Mouse (Mus musculus) thymus, postnatal 10 days (tissue): ENCODE measurements around the gene Ctnnbip1.

Experiments
- DNase-seq, 2 experiments: peaks; one replicate each; pipeline ENCODE4 v3.0.0; 2021; ENCODE audit warnings: low spot score in 2 of 2

Ctnnbip1 gene

GRCm38 (mm10) chr4:149517868-149518340 is at the start of gene Ctnnbip1:
Gene Ctnnbip1 (plus strand): TSS chr4:149518236.
- peak; percentile 93 for DNase-seq

GRCm38 (mm10) chr4:149469557-149469956 is 48.5 kb upstream of the Ctnnbip1 start:
- DNase-seq = peak; percentile 82 to 83

- DNase-seq = no peak
These were observed 42.9 kb upstream of the Ctnnbip1 start for GRCm38 (mm10) chr4:149475096-149475495.

- DNase-seq = no peak
These were observed 41.0 kb upstream of the Ctnnbip1 start, which contains the start of gene Tmem274 for GRCm38 (mm10) chr4:149477078-149477477. Gene Tmem274 (plus strand): TSS chr4:149477378.

- DNase-seq = no peak
These were observed 33.5 kb upstream of the Ctnnbip1 start for GRCm38 (mm10) chr4:149484566-149484965.

- DNase-seq = peak; percentile 83 to 88
These were observed 32.8 kb upstream of the Ctnnbip1 start, which contains the start of the genes Nmnat1 and Lzic for GRCm38 (mm10) chr4:149485053-149485824. Gene Nmnat1 (minus strand): TSS chr4:149485202. Gene Lzic (plus strand): TSS chr4:149485229.

- peak in 1 of 2 experiments; percentile 33 for DNase-seq
These were observed 32.2 kb upstream of the Ctnnbip1 start for GRCm38 (mm10) chr4:149485825-149486206.

- no peak for DNase-seq
These were observed 30.3 kb upstream of the Ctnnbip1 start for GRCm38 (mm10) chr4:149487729-149488128.

GRCm38 (mm10) chr4:149489415-149490240 is 28.4 kb upstream of the Ctnnbip1 start:
- no peak for DNase-seq

- no peak for DNase-seq
These were observed 26.9 kb upstream of the Ctnnbip1 start for GRCm38 (mm10) chr4:149491151-149491550.

GRCm38 (mm10) chr4:149496612-149497011 is 21.4 kb upstream of the Ctnnbip1 start:
- DNase-seq = no peak

GRCm38 (mm10) chr4:149498901-149499300 is 19.1 kb upstream of the Ctnnbip1 start:
- no peak for DNase-seq

- no peak for DNase-seq
These were observed 18.2 kb upstream of the Ctnnbip1 start for GRCm38 (mm10) chr4:149499790-149500189.

- no peak for DNase-seq
These were observed 13.7 kb upstream of the Ctnnbip1 start for GRCm38 (mm10) chr4:149504363-149504762.

- no peak for DNase-seq
These were observed 13.2 kb upstream of the Ctnnbip1 start for GRCm38 (mm10) chr4:149504858-149505257.

- DNase-seq = no peak
These were observed 12.6 kb upstream of the Ctnnbip1 start for GRCm38 (mm10) chr4:149505261-149505967.

GRCm38 (mm10) chr4:149506904-149507303 is 11.1 kb upstream of the Ctnnbip1 start:
- no peak for DNase-seq

GRCm38 (mm10) chr4:149511221-149511646 is 6.8 kb upstream of the Ctnnbip1 start:
- no peak for DNase-seq

GRCm38 (mm10) chr4:149512072-149512471 is 6.0 kb upstream of the Ctnnbip1 start:
- DNase-seq = no peak

GRCm38 (mm10) chr4:149515706-149516105 is 2.3 kb upstream of the Ctnnbip1 start:
- no peak for DNase-seq

GRCm38 (mm10) chr4:149518351-149519220 is 550 bp downstream of the Ctnnbip1 start:
- peak; percentile 14 to 22 for DNase-seq
